Mouse (Mus musculus) neural tube, embryonic 15.5 days (tissue): ENCODE data around the gene Ppp2ca. TPM values are rescaled to one million over a fixed set of nuclear protein-coding genes. Genes with fewer than 3 reads are reported as not detected.

Experiments
- ATAC-seq: fragments of 200-750 bp; cut with Nextera tagmentation; 2 replicates; pipeline ENCODE4 v1.8.0; 2017; ENCODE audit warnings: mild to moderate bottlenecking, moderate TSS enrichment, moderate library complexity; ENCODE audit not compliant: low FRiP score
- H3K27ac ChIP-seq: fragments of 300-500 bp; sonication (generic); replicated peaks from 2 replicates; pipeline ENCODE4 v1.5.1; 2015; ENCODE audit warnings: mild to moderate bottlenecking, inconsistent platforms
- H3K27me3 ChIP-seq: fragments of 300-500 bp; sonication (generic); replicated peaks from 2 replicates; pipeline ENCODE4 v1.6.1; 2015; ENCODE audit warnings: inconsistent platforms
- H3K36me3 ChIP-seq: fragments of 300-500 bp; sonication (generic); 2 replicates; pipeline ENCODE4 v1.6.1; 2015; ENCODE audit warnings: inconsistent platforms
- H3K4me1 ChIP-seq: fragments of 300-500 bp; sonication (generic); 2 replicates; pipeline ENCODE4 v1.6.1; 2015; ENCODE audit warnings: inconsistent platforms
- H3K4me2 ChIP-seq: fragments of 300-500 bp; sonication (generic); 2 replicates; pipeline ENCODE4 v1.6.1; 2015; ENCODE audit warnings: inconsistent platforms, mild to moderate bottlenecking, moderate library complexity
- H3K4me3 ChIP-seq: fragments of 300-500 bp; sonication (generic); replicated peaks from 2 replicates; pipeline ENCODE4 v1.5.1; 2015; ENCODE audit warnings: mild to moderate bottlenecking, inconsistent platforms
- H3K9ac ChIP-seq: fragments of 300-500 bp; sonication (generic); replicated peaks from 2 replicates; pipeline ENCODE4 v1.6.1; 2015; ENCODE audit warnings: mild to moderate bottlenecking, inconsistent platforms
- H3K9me3 ChIP-seq: fragments of 300-500 bp; sonication (generic); replicated peaks from 2 replicates; pipeline ENCODE4 v1.6.1; 2016; ENCODE audit warnings: inconsistent platforms
- WGBS: fragments of 180-500 bp; shearing (Covaris S2); methylation state at CpG from one replicate; pipeline ENCODE4 v1.1.7; 2015; ENCODE audit warnings: mixed read lengths; 5-methylcytosine and 5-hydroxymethylcytosine counted together
- polyA plus RNA-seq: library from polyadenylated mRNA; unstranded; fragments of >200 nt; fragmentation: Nextera tagmentation; extraction: Ambion mirVana; gene quantifications from 2 replicates; pipeline ENCODE4 v1.2.1, GENCODE M21; 2015

Gene Ppp2ca
- 128 and 130 TPM in 2 replicates for polyA plus RNA-seq

DNA sequence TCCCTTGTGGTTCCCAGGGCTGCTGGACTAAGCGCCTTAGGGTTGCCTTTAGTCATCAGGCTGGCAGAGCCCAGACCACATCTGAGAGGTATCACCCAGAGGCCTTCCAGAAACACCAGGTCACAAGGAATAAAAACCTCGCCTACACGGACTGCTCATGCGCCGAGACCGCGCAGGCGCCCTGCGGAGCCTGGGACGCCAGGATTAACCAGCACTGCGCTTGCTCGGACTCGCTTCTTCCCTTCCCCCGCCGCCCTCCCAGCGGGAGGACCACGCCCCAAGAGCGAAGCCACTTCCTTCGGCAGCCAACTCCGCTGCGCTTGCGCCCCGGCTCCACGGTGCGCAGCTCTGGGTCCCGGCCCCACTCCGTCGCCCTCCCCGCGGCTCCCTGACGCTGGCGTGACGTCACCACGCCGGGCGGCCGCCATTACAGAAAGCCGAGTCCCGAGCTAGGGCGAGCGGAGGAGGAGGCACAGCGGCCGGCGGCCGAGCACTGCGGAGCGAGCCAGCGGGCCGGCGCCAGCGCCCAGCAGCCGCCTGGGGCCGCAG, at the start of gene Ppp2ca:
Gene Ppp2ca, plus strand, starts transcription at position 284 of the 549 bp plus-strand sequence.
- H3K27me3 ChIP-seq = no peaks in the 10 kb centered on the region
- under 1% methylated on average over 52 of the region's 53 CpGs for WGBS
- H3K9me3 ChIP-seq = no peaks in the 10 kb centered on the region
- H3K4me1 ChIP-seq = peaks cover 37% of the 10 kb centered on the region
- peak within 1 kb of the TSS; percentile 86 for H3K4me3 ChIP-seq
- ATAC-seq = peak; percentile 98
- H3K27ac ChIP-seq = peak within 1 kb of the TSS; percentile 99
- peak within 1 kb of the TSS; percentile 94 for H3K9ac ChIP-seq
- no peaks in the 10 kb centered on the region for H3K36me3 ChIP-seq
- H3K4me2 ChIP-seq = peak within 1 kb of the TSS; percentile 91

- 87% methylated on average over 6 of the region's 6 CpGs for WGBS
- Histone ChIP-seq H3K4me1 (no peaks in the 10 kb centered on the region), H3K36me3 (no peaks in the 10 kb centered on the region), H3K27me3 (no peaks in the 10 kb centered on the region), H3K4me3 (no peak overlapping the region), H3K9me3 (no peaks in the 10 kb centered on the region), H3K9ac (no peak overlapping the region), H3K27ac (no peak overlapping the region), H3K4me2 (no peak overlapping the region)
- ATAC-seq = no peak
Measured at GRCm38 (mm10) chr11:52053371-52053770, 45.1 kb upstream of the Ppp2ca start.

- 84% methylated on average over 3 of the region's 3 CpGs for WGBS
- no peak overlapping the region for H3K9ac ChIP-seq
- ATAC-seq = no peak
Measured at GRCm38 (mm10) chr11:52054728-52055127, 43.8 kb upstream of the Ppp2ca start.

GRCm38 (mm10) chr11:52056198-52056597, 42.3 kb upstream of the Ppp2ca start:
- Histone ChIP-seq H3K4me3 (no peak overlapping the region), H3K27me3 (no peaks in the 10 kb centered on the region), H3K4me1 (no peaks in the 10 kb centered on the region), H3K9me3 (no peaks in the 10 kb centered on the region), H3K4me2 (no peak overlapping the region), H3K36me3 (no peaks in the 10 kb centered on the region), H3K27ac (no peak overlapping the region), H3K9ac (no peak overlapping the region)
- WGBS = 90% methylated on average over 5 of the region's 5 CpGs
- no peak for ATAC-seq

More at GRCm38 (mm10) chr11:52054728-52055127, 43.8 kb upstream of the Ppp2ca start:
- Histone ChIP-seq H3K27me3 (no peaks in the 10 kb centered on the region), H3K36me3 (no peaks in the 10 kb centered on the region), H3K4me2 (no peak overlapping the region), H3K4me3 (no peak overlapping the region), H3K9me3 (no peaks in the 10 kb centered on the region), H3K27ac (no peak overlapping the region), H3K4me1 (no peaks in the 10 kb centered on the region)

GRCm38 (mm10) chr11:52059001-52059400, 39.5 kb upstream of the Ppp2ca start:
- Histone ChIP-seq H3K4me3 (no peak overlapping the region), H3K4me1 (no peaks in the 10 kb centered on the region), H3K9ac (no peak overlapping the region), H3K9me3 (no peaks in the 10 kb centered on the region), H3K27ac (no peak overlapping the region), H3K36me3 (no peaks in the 10 kb centered on the region), H3K27me3 (no peaks in the 10 kb centered on the region), H3K4me2 (no peak overlapping the region)
- 68% methylated on average over 5 of the region's 5 CpGs for WGBS
- ATAC-seq = no peak

GRCm38 (mm10) chr11:52060315-52060714, 38.2 kb upstream of the Ppp2ca start:
- H3K9ac ChIP-seq = no peak overlapping the region
- no peak overlapping the region for H3K27ac ChIP-seq
- H3K9me3 ChIP-seq = no peaks in the 10 kb centered on the region
- no peak for ATAC-seq
- whole genome bisulfite sequencing = 98% methylated on average over 4 of the region's 4 CpGs
- no peaks in the 10 kb centered on the region for H3K27me3 ChIP-seq
- H3K4me2 ChIP-seq = no peak overlapping the region
- no peak overlapping the region for H3K4me3 ChIP-seq
- no peaks in the 10 kb centered on the region for H3K4me1 ChIP-seq
- H3K36me3 ChIP-seq = no peaks in the 10 kb centered on the region

DNA sequence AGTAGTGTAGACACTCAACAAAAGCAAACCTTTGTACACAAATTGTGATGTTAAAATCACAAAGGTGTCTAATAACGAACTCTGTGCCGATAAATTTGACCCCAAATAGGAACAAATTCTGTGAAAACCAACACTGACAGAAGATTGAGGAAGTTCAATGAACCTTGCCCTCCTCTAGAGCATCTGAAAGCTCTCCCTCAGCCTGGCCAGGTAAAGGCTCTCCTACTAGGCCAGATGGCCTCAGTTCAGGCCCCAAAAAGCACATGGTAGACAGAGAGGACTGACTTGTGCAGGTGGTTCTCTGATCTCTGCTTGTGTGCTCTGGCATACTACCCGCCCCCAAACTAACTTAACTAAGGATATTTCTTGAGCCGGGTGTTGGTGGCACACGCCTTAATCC, 36.1 kb upstream of the Ppp2ca start:
- no peaks in the 10 kb centered on the region for H3K4me1 ChIP-seq
- WGBS = 95% methylated on average over 5 of the region's 5 CpGs
- no peaks in the 10 kb centered on the region for H3K27me3 ChIP-seq
- no peak for ATAC-seq
- no peak overlapping the region for H3K27ac ChIP-seq
- no peak overlapping the region for H3K4me2 ChIP-seq
- no peak overlapping the region for H3K9ac ChIP-seq
- H3K4me3 ChIP-seq = no peak overlapping the region
- no peaks in the 10 kb centered on the region for H3K36me3 ChIP-seq
- H3K9me3 ChIP-seq = no peaks in the 10 kb centered on the region

GRCm38 (mm10) chr11:52064398-52064797, 34.1 kb upstream of the Ppp2ca start:
- Histone ChIP-seq H3K9me3 (no peaks in the 10 kb centered on the region), H3K4me1 (no peaks in the 10 kb centered on the region), H3K27ac (no peak overlapping the region), H3K4me2 (no peak overlapping the region), H3K27me3 (no peaks in the 10 kb centered on the region), H3K36me3 (no peaks in the 10 kb centered on the region), H3K9ac (no peak overlapping the region), H3K4me3 (no peak overlapping the region)
- ATAC-seq = no peak
- 55% methylated on average over 3 of the region's 3 CpGs for WGBS

- 7% methylated on average over 5 of the region's 5 CpGs for WGBS
- Histone ChIP-seq H3K4me2 (no peak overlapping the region), H3K9me3 (no peaks in the 10 kb centered on the region), H3K9ac (no peak overlapping the region), H3K36me3 (no peaks in the 10 kb centered on the region), H3K4me3 (no peak overlapping the region), H3K27ac (no peak overlapping the region), H3K4me1 (no peaks in the 10 kb centered on the region), H3K27me3 (no peaks in the 10 kb centered on the region)
- no peak for ATAC-seq
Measured at GRCm38 (mm10) chr11:52065841-52066240, 32.6 kb upstream of the Ppp2ca start.

DNA sequence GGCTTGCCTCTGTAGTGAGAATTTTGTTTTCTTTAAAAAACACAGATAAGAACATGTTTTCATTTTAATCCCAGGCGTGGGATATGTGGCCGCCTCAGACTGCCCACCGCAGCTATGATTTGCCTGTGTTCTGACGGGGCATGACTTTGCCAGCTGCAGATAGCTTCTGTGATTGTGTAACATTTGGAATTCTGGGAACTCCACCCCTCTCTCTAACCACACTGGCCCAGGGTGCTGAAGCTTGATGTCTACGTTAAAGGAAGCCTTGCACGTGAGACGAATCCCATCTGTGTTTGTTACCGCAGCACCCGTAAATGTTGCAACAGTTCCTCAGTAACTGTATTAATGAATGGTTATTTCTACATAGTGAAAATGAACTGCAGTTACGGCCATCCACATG, 26.7 kb upstream of the Ppp2ca start:
- WGBS = 83% methylated on average over 10 of the region's 10 CpGs
- ATAC-seq = no peak

GRCm38 (mm10) chr11:52073528-52074170, 24.8 kb upstream of the Ppp2ca start:
- Histone ChIP-seq H3K36me3 (no peaks in the 10 kb centered on the region), H3K4me1 (no peaks in the 10 kb centered on the region), H3K4me2 (no peak overlapping the region), H3K27ac (no peak overlapping the region), H3K27me3 (no peaks in the 10 kb centered on the region), H3K9me3 (no peaks in the 10 kb centered on the region), H3K4me3 (no peak overlapping the region), H3K9ac (no peak overlapping the region)
- ATAC-seq = no peak
- WGBS = 83% methylated on average over 8 of the region's 8 CpGs

More for the DNA sequence above, 26.7 kb upstream of the Ppp2ca start:
- Histone ChIP-seq H3K36me3 (no peaks in the 10 kb centered on the region), H3K9me3 (no peaks in the 10 kb centered on the region), H3K4me1 (no peaks in the 10 kb centered on the region), H3K9ac (no peak overlapping the region), H3K4me3 (no peak overlapping the region), H3K27me3 (no peaks in the 10 kb centered on the region), H3K27ac (no peak overlapping the region), H3K4me2 (no peak overlapping the region)

- Histone ChIP-seq H3K4me2 (no peak overlapping the region), H3K9me3 (no peaks in the 10 kb centered on the region)
- 86% methylated on average over 14 of the region's 14 CpGs for WGBS
Measured at GRCm38 (mm10) chr11:52074626-52075470, 23.6 kb upstream of the Ppp2ca start.

More at GRCm38 (mm10) chr11:52074626-52075470, 23.6 kb upstream of the Ppp2ca start:
- H3K9ac ChIP-seq = no peak overlapping the region
- no peak overlapping the region for H3K27ac ChIP-seq
- H3K27me3 ChIP-seq = no peaks in the 10 kb centered on the region
- no peaks in the 10 kb centered on the region for H3K36me3 ChIP-seq
- ATAC-seq = no peak
- H3K4me3 ChIP-seq = no peak overlapping the region
- no peaks in the 10 kb centered on the region for H3K4me1 ChIP-seq
